26 mouse cellular contexts compared by ENCODE assay signal in genomic region chr16:90165435-90165834, GRCm38 (mm10). TPM values are rescaled to one million over a fixed set of nuclear protein-coding genes. Genes with fewer than 3 reads are reported as not detected.
A peak's percentile ranks its signal among the peaks of the same experiment; 100 is the strongest.
DNase-seq lines count a peak whose midpoint lies in the region; ATAC-seq and TF ChIP-seq lines count a peak whose summit lies in the region.
"Had no signal": no experiment of that assay in that cellular context is flagged by ENCODE, and none has a peak within 500 bp of the region (broad histone marks: within the 10 kb centered on the region; RNA-seq: fewer than 3 reads in every experiment).

No protein-coding gene starts in this region.

- peaks cover 39% of the 10 kb centered on the region for H3K27me3 ChIP-seq in midbrain, embryonic 10.5 days (ENCODE audit: low read depth, poor library complexity, severe bottlenecking)
- no peaks in the 10 kb centered on the region for H3K27me3 ChIP-seq in midbrain, embryonic 16.5 days (ENCODE audit: control insufficient read depth, insufficient read depth, low read depth, low read length)
- no peaks in the 10 kb centered on the region for H3K27me3 ChIP-seq in ES-Bruce4 (ENCODE audit: control insufficient read depth, insufficient read depth, low read length, poor library complexity, severe bottlenecking)
- H3K27me3 ChIP-seq: embryonic facial prominence, embryonic 13.5 days; embryonic facial prominence, embryonic 15.5 days had no signal

- no peak overlapping the region for H3K4me2 ChIP-seq in midbrain, embryonic 16.5 days (ENCODE audit: low read length)
- H3K4me2 ChIP-seq: embryonic facial prominence, embryonic 13.5 days; embryonic facial prominence, embryonic 15.5 days; forebrain, embryonic 12.5 days had no signal

- H3K9me3 ChIP-seq in midbrain, embryonic 10.5 days (replicated peaks), result no peaks in the 10 kb centered on the region
- no peaks in the 10 kb centered on the region for H3K9me3 ChIP-seq in midbrain, embryonic 16.5 days (replicated peaks; ENCODE audit: control insufficient read depth, low read length, poor library complexity, severe bottlenecking)
- no peaks in the 10 kb centered on the region for H3K9me3 ChIP-seq in ES-Bruce4 (replicated peaks; ENCODE audit: control insufficient read depth, insufficient read depth, low read length, poor library complexity, severe bottlenecking)
- H3K9me3 ChIP-seq: embryonic facial prominence, embryonic 13.5 days; embryonic facial prominence, embryonic 15.5 days; forebrain, embryonic 10.5 days; forebrain, embryonic 12.5 days had no signal

- peak; percentile 92 for TF ChIP-seq EP300 in ES-Bruce4 (IDR thresholded peaks at IDR 0.05; ENCODE audit: insufficient read depth, low read depth, low read length)

- WGBS in midbrain, embryonic 10.5 days, result 55% methylated on average over 2 of the region's 2 CpGs
- 44% methylated on average over 2 of the region's 2 CpGs for WGBS in midbrain, embryonic 16.5 days

- no peak for TF ChIP-seq CTCF in ES-Bruce4 (IDR thresholded peaks at IDR 0.05; ENCODE audit: low read depth, low read length)

- no peak for TF ChIP-seq POLR2A in ES-Bruce4 (IDR thresholded peaks at IDR 0.05; ENCODE audit: insufficient read depth, low read length)

- DNase-seq in midbrain, embryonic 10.5 days (ENCODE audit: low spot score), result no peak
- DNase-seq in ES-CJ7 (ENCODE audit: low read depth, low spot score), result peak; percentile 90
- DNase-seq in R1 (ENCODE audit: low read depth, low spot score), result peak; percentile 96
- no peak for DNase-seq in layer of hippocampus, postnatal 25 days (ENCODE audit: extremely low spot score in 1 of 2, low spot score in 1 of 2)
- DNase-seq in cerebellum, adult 18-20 months, result no peak
- DNase-seq: adrenal gland, adult 8-10 months; adrenal gland, postnatal 25 days; cerebellum, adult 11-12 months; cerebellum, adult 8-10 months; cerebellum, adult 9-11 months; cerebellum, postnatal 14 days; cerebellum, postnatal 36 days; embryo, embryonic 11 days had no signal

- H3K9ac ChIP-seq in midbrain, embryonic 16.5 days (ENCODE audit: low read depth, low read length), result no peak overlapping the region
- no peak overlapping the region for H3K9ac ChIP-seq in ES-Bruce4 (ENCODE audit: low read depth, poor library complexity, severe bottlenecking)
- H3K9ac ChIP-seq: embryonic facial prominence, embryonic 13.5 days; embryonic facial prominence, embryonic 15.5 days; forebrain, embryonic 12.5 days had no signal

- no peak overlapping the region for H3K4me3 ChIP-seq in midbrain, embryonic 10.5 days
- no peak overlapping the region for H3K4me3 ChIP-seq in midbrain, embryonic 16.5 days (ENCODE audit: low read depth, low read length)
- H3K4me3 ChIP-seq in ES-Bruce4 (ENCODE audit: low read depth, low read length), result no peak overlapping the region
- H3K4me3 ChIP-seq: embryonic facial prominence, embryonic 13.5 days; embryonic facial prominence, embryonic 15.5 days; erythroblast, embryonic 14.5 days; forebrain, embryonic 10.5 days; forebrain, embryonic 12.5 days had no signal

- 0 out of 2 replicates have a peak overlapping the region, but pooled peaks have one; percentile 23 for H3K27ac ChIP-seq in midbrain, embryonic 10.5 days (replicated peaks)
- H3K27ac ChIP-seq in midbrain, embryonic 16.5 days (ENCODE audit: low read length), result no peak overlapping the region
- no peak overlapping the region for H3K27ac ChIP-seq in ES-Bruce4 (ENCODE audit: insufficient read depth, low read length)
- H3K27ac ChIP-seq: embryonic facial prominence, embryonic 13.5 days; embryonic facial prominence, embryonic 15.5 days; forebrain, embryonic 10.5 days; forebrain, embryonic 12.5 days had no signal

- H3K36me3 ChIP-seq in midbrain, embryonic 10.5 days, result no peaks in the 10 kb centered on the region
- no peaks in the 10 kb centered on the region for H3K36me3 ChIP-seq in midbrain, embryonic 16.5 days (ENCODE audit: control insufficient read depth, insufficient read depth, low read length)
- H3K36me3 ChIP-seq in ES-Bruce4 (ENCODE audit: control insufficient read depth, insufficient read depth, low read length, poor library complexity, severe bottlenecking), result no peaks in the 10 kb centered on the region
- H3K36me3 ChIP-seq: embryonic facial prominence, embryonic 13.5 days; embryonic facial prominence, embryonic 15.5 days; forebrain, embryonic 10.5 days; forebrain, embryonic 12.5 days; G1E had no signal

- peaks cover 7% of the 10 kb centered on the region for H3K4me1 ChIP-seq in midbrain, embryonic 10.5 days
- 0 out of 2 replicates have a peak, but pooled peaks cover 4% of the 10 kb centered on the region for H3K4me1 ChIP-seq in midbrain, embryonic 16.5 days (ENCODE audit: control insufficient read depth, insufficient read depth, low read length)
- peaks cover 13% of the 10 kb centered on the region for H3K4me1 ChIP-seq in ES-Bruce4 (ENCODE audit: control insufficient read depth, insufficient read depth, low read length)
- H3K4me1 ChIP-seq: embryonic facial prominence, embryonic 15.5 days; forebrain, embryonic 12.5 days had no signal

- ATAC-seq in midbrain, embryonic 16.5 days, result no peak
- no peak for ATAC-seq in monocyte, adult 5-6 weeks (replicated peaks; ENCODE audit: insufficient number of reproducible peaks, low FRiP score, low TSS enrichment, poor library complexity, severe bottlenecking)
- ATAC-seq: activated CD4-positive, CD25-positive, alpha-beta regulatory T cell, adult 4 months; forebrain, embryonic 14.5 days; forebrain, embryonic 16.5 days; Patski had no signal

RNA-seq across cellular contexts. Expression of gene Tiam1, which starts 21.9 kb away (rescaled TPM):
- polyA plus RNA-seq in midbrain, embryonic 10.5 days (2016; fragmentation: Nextera tagmentation; extraction: Ambion mirVana), result 13.8 and 13.9 TPM in 2 replicates
- polyA plus RNA-seq in midbrain, embryonic 16.5 days (2015; fragmentation: Nextera tagmentation; extraction: Ambion mirVana), result 23.5 and 30.5 TPM in 2 replicates
- 22.4 and 24.4 TPM in 2 replicates for polyA plus RNA-seq in ES-Bruce4 (2011; ENCODE audit: insufficient read depth, insufficient read length, low read depth, missing spikeins)
- 100 to 1,000 TPM in 1 of 2 experiments, 10 to 100 TPM in 1; 93.4 to 114 TPM for total RNA-seq in layer of hippocampus, postnatal 25 days (2021)
- 24.6 to 28.6 TPM (median 27.7 TPM) in 3 replicates for total RNA-seq in monocyte, adult 5-6 weeks (2017)

RNA-seq across cellular contexts. Expression of gene Sod1, which starts 55.1 kb away (rescaled TPM):
- polyA plus RNA-seq in midbrain, embryonic 10.5 days (2016; fragmentation: Nextera tagmentation; extraction: Ambion mirVana), result 1,095 and 1,127 TPM in 2 replicates
- polyA plus RNA-seq in midbrain, embryonic 16.5 days (2015; fragmentation: Nextera tagmentation; extraction: Ambion mirVana), result 840 and 889 TPM in 2 replicates
- 797 and 822 TPM in 2 replicates for polyA plus RNA-seq in ES-Bruce4 (2011; ENCODE audit: insufficient read depth, insufficient read length, low read depth, missing spikeins)
- 100 to 1,000 TPM; 357 to 406 TPM for total RNA-seq in layer of hippocampus, postnatal 25 days (2021)
- 453 to 604 TPM (median 584 TPM) in 3 replicates for total RNA-seq in monocyte, adult 5-6 weeks (2017)

Comparison
In these comparisons a context has a peak if more than half of its experiments do, and no peak if none do; other contexts are left out.
1. DNase-seq: peak in ES-CJ7 (single experiment) and R1 (single experiment); none in midbrain, embryonic 10.5 days (single experiment), layer of hippocampus, postnatal 25 days (0 of 2) and cerebellum, adult 18-20 months (0 of 2).